Mouse (Mus musculus) natural killer cell, adult 2 months (primary cell): ENCODE data around the gene Usp9x.

Source experiments
- DNase-seq, 2 experiments: peaks; one replicate each; pipeline ENCODE4 v3.0.0; 2022; ENCODE audit warnings: low spot score in 2 of 2

Gene Usp9x

GRCm38 (mm10) chrX:13071241-13071775 lies at the start of gene Usp9x:
Gene Usp9x (plus strand): TSS chrX:13071498.
- DNase-seq: peak in 1 of 2 experiments; percentile 82

GRCm38 (mm10) chrX:13022547-13023310 lies 48.6 kb upstream of the Usp9x start:
- DNase-seq: no peak

- DNase-seq: no peak
These were observed 46.6 kb upstream of the Usp9x start for GRCm38 (mm10) chrX:13024539-13025202.

- DNase-seq: no peak
These were observed 46.0 kb upstream of the Usp9x start for GRCm38 (mm10) chrX:13025286-13025685.

- DNase-seq: no peak
These were observed 43.1 kb upstream of the Usp9x start for GRCm38 (mm10) chrX:13028156-13028555.

GRCm38 (mm10) chrX:13029996-13030395 lies 41.3 kb upstream of the Usp9x start:
- DNase-seq: no peak

GRCm38 (mm10) chrX:13037085-13037484 lies 34.2 kb upstream of the Usp9x start:
- no peak for DNase-seq

- no peak for DNase-seq
These were observed 32.1 kb upstream of the Usp9x start for GRCm38 (mm10) chrX:13039211-13039610.

GRCm38 (mm10) chrX:13040391-13040790 lies 30.9 kb upstream of the Usp9x start:
- DNase-seq: no peak

GRCm38 (mm10) chrX:13041630-13042129 lies 29.6 kb upstream of the Usp9x start:
- DNase-seq: peak; percentile 95

- no peak for DNase-seq
These were observed 27.5 kb upstream of the Usp9x start for GRCm38 (mm10) chrX:13043780-13044179.

- no peak for DNase-seq
These were observed 26.6 kb upstream of the Usp9x start for GRCm38 (mm10) chrX:13044666-13045065.

- no peak for DNase-seq
These were observed 24.3 kb upstream of the Usp9x start for GRCm38 (mm10) chrX:13046893-13047435.

- DNase-seq: no peak
These were observed 23.5 kb upstream of the Usp9x start for GRCm38 (mm10) chrX:13047631-13048345.

GRCm38 (mm10) chrX:13054612-13055011 lies 16.7 kb upstream of the Usp9x start:
- no peak for DNase-seq

GRCm38 (mm10) chrX:13061961-13062360 lies 9.3 kb upstream of the Usp9x start:
- no peak for DNase-seq

GRCm38 (mm10) chrX:13064273-13064925 lies 6.9 kb upstream of the Usp9x start:
- DNase-seq: no peak

GRCm38 (mm10) chrX:13070206-13070572 lies 1.1 kb upstream of the Usp9x start:
- DNase-seq: no peak

GRCm38 (mm10) chrX:13070573-13071240 lies 591 bp upstream of the Usp9x start:
- peak; percentile 75 to 84 for DNase-seq

GRCm38 (mm10) chrX:13071776-13072460 lies 620 bp downstream of the Usp9x start:
- peak; percentile 70 to 71 for DNase-seq
